Mouse (Mus musculus) midbrain, embryonic 13.5 days (tissue): ENCODE measurements at regions not wholly inside any gene's neighbourhood (a gene's known extent, or its start where the extent isn't known, plus 50 kb on each side); places are given as distances from the start of the nearest gene placed in this dataset.
"Not testable (repeated sequence)": the region's sequence is repeated elsewhere in the genome, so short reads cannot be mapped to it uniquely, and the experiment has no call there.

ENCODE experiments used
- ATAC-seq: fragments of 200-750 bp; cut with Nextera tagmentation; 2 replicates; pipeline ENCODE4 v1.8.0; 2017; ENCODE audit warnings: mild to moderate bottlenecking, moderate TSS enrichment, moderate library complexity
- H3K27ac ChIP-seq: fragments of 300-500 bp; sonication (generic); 2 replicates; pipeline ENCODE4 v1.5.1; 2015; ENCODE audit warnings: inconsistent platforms, mild to moderate bottlenecking, moderate library complexity
- H3K27me3 ChIP-seq: fragments of 300-500 bp; sonication (generic); 2 replicates; pipeline ENCODE4 v1.6.1; 2015; ENCODE audit warnings: mild to moderate bottlenecking, inconsistent platforms
- H3K36me3 ChIP-seq: fragments of 300-500 bp; sonication (generic); 2 replicates; pipeline ENCODE4 v1.6.1; 2015; ENCODE audit warnings: mild to moderate bottlenecking, inconsistent platforms
- H3K4me1 ChIP-seq: fragments of 300-500 bp; sonication (generic); replicated peaks from 2 replicates; pipeline ENCODE4 v1.6.1; 2015; ENCODE audit warnings: inconsistent platforms
- H3K4me2 ChIP-seq: fragments of 300-500 bp; sonication (generic); replicated peaks from 2 replicates; pipeline ENCODE4 v1.6.1; 2015; ENCODE audit warnings: moderate library complexity, mild to moderate bottlenecking, inconsistent platforms
- H3K4me3 ChIP-seq: fragments of 300-500 bp; sonication (generic); replicated peaks from 2 replicates; pipeline ENCODE4 v1.5.1; 2015; ENCODE audit warnings: mild to moderate bottlenecking, inconsistent platforms
- H3K9ac ChIP-seq: fragments of 300-500 bp; sonication (generic); replicated peaks from 2 replicates; pipeline ENCODE4 v1.6.1; 2015; ENCODE audit warnings: mild to moderate bottlenecking, inconsistent platforms
- H3K9me3 ChIP-seq: fragments of 300-500 bp; sonication (generic); 2 replicates; pipeline ENCODE4 v1.6.1; 2016; ENCODE audit warnings: mild to moderate bottlenecking, inconsistent platforms
- WGBS: fragments of 180-500 bp; shearing (Covaris S2); methylation state at CpG from one replicate; pipeline ENCODE4 v1.1.7; 2015; 5-methylcytosine and 5-hydroxymethylcytosine counted together

DNA sequence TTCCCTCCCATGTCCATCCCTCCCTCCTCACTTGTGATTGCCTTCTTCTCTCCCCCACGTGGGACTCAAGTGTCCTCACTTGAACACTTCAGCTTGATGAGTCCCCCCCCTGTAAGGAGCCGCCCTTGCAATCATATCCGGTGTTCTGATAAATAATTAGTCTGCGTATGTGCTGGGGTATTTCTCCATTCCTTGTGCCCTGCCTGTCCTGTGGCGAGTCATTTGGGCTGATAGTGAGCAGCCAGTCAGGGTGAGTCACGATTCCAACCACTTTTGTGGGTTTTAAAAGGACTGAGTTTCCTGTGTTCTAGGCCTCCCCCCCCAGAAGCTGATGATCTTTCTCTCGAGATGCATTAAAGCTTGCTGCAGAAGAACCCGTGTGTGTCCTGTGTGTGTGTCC is 820.9 kb downstream of the Kcnt2 start:
- WGBS: 88% methylated on average over 8 of the region's 8 CpGs
- ATAC-seq: not testable (repeated sequence)

DNA sequence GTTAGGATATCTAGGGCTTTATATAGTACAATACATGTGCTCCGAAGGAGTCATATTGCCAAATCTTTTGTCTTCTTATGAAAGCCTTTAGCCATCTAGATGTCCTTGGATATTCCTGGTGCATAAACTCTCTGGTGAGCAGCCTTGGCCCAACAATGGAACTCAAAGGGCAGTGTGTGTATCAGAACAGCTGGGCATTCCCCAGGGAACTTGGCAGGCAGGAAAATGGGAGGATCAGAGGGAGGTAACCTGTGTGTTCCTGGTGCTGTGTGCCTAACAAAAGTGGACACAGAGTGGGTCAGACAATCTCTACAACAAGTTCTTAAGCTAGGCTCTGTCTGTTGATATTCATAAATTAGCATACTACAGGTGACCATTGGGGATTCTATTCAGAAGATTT is 851.6 kb downstream of the Kcnt2 start:
- no peak overlapping the region for H3K4me3 ChIP-seq
- no peaks in the 10 kb centered on the region for H3K36me3 ChIP-seq
- no peak overlapping the region for H3K9ac ChIP-seq
- H3K27ac ChIP-seq: no peak overlapping the region
- H3K4me1 ChIP-seq: no peaks in the 10 kb centered on the region
- WGBS: 84% methylated on average over 1 of the region's 1 CpGs
- no peak for ATAC-seq
- no peaks in the 10 kb centered on the region for H3K27me3 ChIP-seq
- no peak overlapping the region for H3K4me2 ChIP-seq
- H3K9me3 ChIP-seq: no peaks in the 10 kb centered on the region

More for the DNA sequence above, 820.9 kb downstream of the Kcnt2 start:
- not testable (repeated sequence) for H3K27me3 ChIP-seq, H3K4me2 ChIP-seq, H3K36me3 ChIP-seq, H3K4me3 ChIP-seq, H3K27ac ChIP-seq, H3K9ac ChIP-seq, H3K9me3 ChIP-seq, H3K4me1 ChIP-seq

DNA sequence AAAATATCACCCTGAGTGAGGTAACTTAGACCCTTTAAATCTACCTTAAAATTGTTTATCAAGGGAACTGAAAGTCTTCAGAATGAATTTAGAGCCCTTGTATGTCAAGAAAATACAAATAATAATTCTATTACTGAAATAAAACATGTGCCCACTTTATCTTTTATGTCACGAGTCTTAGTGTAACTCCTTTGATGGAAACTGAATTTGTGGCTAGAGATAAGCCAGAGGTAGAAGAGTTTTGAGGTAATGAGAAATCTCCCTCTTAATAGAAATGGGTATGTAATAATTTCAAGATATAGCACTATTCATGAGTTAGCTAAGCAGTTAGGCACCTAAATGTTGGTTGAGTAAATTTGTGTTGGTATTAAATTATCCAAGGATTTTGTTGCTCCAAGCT is 856.6 kb downstream of the Kcnt2 start:
- H3K4me1 ChIP-seq: no peaks in the 10 kb centered on the region
- no peak overlapping the region for H3K27ac ChIP-seq
- H3K9me3 ChIP-seq: no peaks in the 10 kb centered on the region
- H3K9ac ChIP-seq: no peak overlapping the region
- ATAC-seq: no peak
- 85% methylated on average over 1 of the region's 1 CpGs for WGBS
- H3K27me3 ChIP-seq: no peaks in the 10 kb centered on the region
- no peaks in the 10 kb centered on the region for H3K36me3 ChIP-seq
- no peak overlapping the region for H3K4me2 ChIP-seq
- H3K4me3 ChIP-seq: no peak overlapping the region

DNA sequence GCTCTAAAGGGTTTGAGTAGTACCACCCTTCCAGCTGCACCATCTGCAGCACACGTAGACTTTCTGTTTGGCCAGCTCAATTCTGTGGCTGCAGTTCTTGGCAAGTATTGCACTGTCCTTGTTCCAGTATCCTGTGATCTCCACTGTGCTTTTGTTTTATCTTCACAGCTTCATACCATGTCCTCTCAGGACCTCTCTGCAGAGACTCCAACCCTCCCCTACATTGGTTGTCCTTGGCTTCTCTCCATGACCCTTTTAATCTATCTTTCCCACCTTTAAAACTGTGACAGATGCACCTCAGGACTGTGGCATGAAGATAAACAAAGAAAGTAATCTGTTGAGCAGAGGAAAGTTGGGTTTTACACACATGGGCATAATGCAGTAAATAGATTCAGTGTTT is 858.1 kb downstream of the Kcnt2 start:
- Histone ChIP-seq H3K27ac (no peak overlapping the region), H3K27me3 (no peaks in the 10 kb centered on the region), H3K4me2 (no peak overlapping the region), H3K36me3 (no peaks in the 10 kb centered on the region), H3K4me1 (no peaks in the 10 kb centered on the region), H3K9me3 (no peaks in the 10 kb centered on the region), H3K9ac (no peak overlapping the region), H3K4me3 (no peak overlapping the region)
- WGBS: 84% methylated on average over 1 of the region's 1 CpGs
- no peak for ATAC-seq

DNA sequence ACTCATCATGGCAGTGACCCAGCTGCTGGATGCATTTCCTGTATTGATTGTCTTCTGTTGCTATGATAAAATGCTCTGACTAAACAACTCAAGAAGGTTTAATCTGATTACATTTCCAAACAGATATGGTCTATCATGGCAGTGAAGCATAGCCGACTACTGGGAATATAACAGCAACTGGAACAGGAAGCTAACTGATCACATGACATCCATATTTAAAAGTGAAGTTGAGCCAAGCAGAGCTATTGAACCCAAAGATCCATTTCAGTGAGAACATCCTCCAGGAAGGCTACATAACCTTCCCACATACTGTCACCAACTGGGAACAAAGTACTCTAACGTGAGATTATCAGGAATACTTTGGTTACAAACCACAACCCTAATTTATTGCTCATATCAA is 858.7 kb downstream of the Kcnt2 start:
- H3K36me3 ChIP-seq: no peaks in the 10 kb centered on the region
- H3K9me3 ChIP-seq: no peaks in the 10 kb centered on the region
- 88% methylated on average over 2 of the region's 2 CpGs for WGBS
- H3K4me3 ChIP-seq: no peak overlapping the region
- no peaks in the 10 kb centered on the region for H3K27me3 ChIP-seq
- H3K4me2 ChIP-seq: no peak overlapping the region
- no peak overlapping the region for H3K9ac ChIP-seq
- ATAC-seq: no peak
- H3K27ac ChIP-seq: no peak overlapping the region
- no peaks in the 10 kb centered on the region for H3K4me1 ChIP-seq

DNA sequence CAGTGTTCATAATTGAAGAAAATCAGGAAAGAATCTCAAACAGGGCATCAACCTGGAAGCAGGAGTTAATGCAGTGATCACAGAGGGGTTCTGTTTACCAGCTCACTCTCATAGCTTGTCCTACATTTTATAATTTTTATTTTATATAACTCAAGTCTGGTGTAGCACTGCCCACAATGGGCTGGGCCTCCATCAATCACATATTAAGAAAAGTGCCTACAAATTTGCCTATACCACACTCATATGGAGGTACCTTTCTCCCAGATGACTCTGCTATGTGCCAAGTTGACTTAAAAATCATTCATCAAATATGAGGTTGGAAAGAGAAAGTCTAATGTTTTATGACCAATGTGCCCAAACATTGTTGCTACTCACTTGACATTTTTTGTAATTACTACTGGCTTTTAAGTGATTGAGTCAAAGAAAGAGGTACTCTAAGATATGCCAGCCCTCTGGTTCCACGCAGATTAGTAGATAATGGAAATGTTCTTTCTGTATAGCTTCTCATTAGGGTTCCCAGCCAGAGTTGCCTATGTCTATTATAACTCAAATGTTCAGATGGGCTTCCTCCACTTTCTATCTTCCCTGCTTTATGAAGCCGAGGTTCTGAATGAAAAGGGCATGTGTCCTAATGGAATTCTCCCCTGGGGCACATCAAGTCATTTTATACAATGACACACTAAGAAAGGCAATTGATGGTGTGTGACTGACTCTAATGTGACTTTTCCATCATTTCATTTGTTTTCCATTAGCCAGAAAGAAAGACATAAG is 891.0 kb downstream of the Kcnt2 start:
- H3K4me1 ChIP-seq: no peaks in the 10 kb centered on the region
- no peaks in the 10 kb centered on the region for H3K27me3 ChIP-seq
- no peak overlapping the region for H3K4me3 ChIP-seq
- no peak overlapping the region for H3K27ac ChIP-seq
- H3K36me3 ChIP-seq: no peaks in the 10 kb centered on the region
- WGBS: 33% methylated on average over 2 of the region's 2 CpGs
- H3K4me2 ChIP-seq: no peak overlapping the region
- no peak overlapping the region for H3K9ac ChIP-seq
- H3K9me3 ChIP-seq: no peaks in the 10 kb centered on the region
- ATAC-seq: no peak

DNA sequence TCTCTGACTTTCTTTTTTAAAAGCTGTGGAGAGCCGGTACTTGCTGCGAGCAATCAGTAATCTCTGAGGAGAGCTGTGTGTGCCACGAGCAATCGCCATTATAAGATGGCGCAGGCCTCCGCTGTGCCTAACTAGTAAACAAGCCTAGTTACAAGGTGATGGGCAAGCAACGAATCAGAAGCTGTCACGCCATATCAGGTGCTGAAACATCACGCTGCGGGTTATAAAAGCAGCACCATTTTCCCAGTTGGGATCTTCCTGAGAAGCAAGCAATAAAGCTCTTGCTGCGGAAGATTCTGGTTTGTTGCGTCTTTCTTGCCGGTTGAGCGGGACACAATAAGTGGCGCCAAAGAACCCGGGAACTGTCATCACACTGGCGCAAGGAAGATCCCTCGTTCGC is 894.2 kb downstream of the Kcnt2 start:
- H3K9ac ChIP-seq, H3K27me3 ChIP-seq, H3K4me1 ChIP-seq, H3K27ac ChIP-seq, H3K36me3 ChIP-seq, H3K4me3 ChIP-seq, ATAC-seq, H3K9me3 ChIP-seq, H3K4me2 ChIP-seq: not testable (repeated sequence)
- 94% methylated on average over 19 of the region's 19 CpGs for WGBS

DNA sequence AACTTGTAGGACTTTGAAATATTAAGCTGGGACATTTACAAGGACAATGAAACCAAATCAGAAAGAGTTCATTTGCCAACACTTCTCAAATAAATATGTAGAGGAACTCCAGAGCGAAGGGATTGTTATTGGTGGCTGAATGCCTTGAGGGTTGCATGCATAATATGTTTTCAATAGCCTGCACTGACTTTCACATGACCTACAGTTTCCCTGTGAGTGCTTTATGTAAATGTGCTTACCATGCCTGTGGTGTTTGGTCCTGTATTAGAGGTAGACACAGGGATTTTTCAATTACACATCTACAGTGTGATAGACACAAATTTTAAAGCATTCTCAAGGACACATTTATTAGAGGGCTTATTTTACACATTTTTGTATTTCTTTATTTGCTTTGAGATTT is 899.8 kb downstream of the Kcnt2 start:
- Histone ChIP-seq H3K4me2 (no peak overlapping the region), H3K4me1 (no peaks in the 10 kb centered on the region), H3K27ac (no peak overlapping the region), H3K27me3 (no peaks in the 10 kb centered on the region), H3K9ac (no peak overlapping the region), H3K36me3 (no peaks in the 10 kb centered on the region), H3K4me3 (no peak overlapping the region), H3K9me3 (no peaks in the 10 kb centered on the region)
- peak; percentile 78; the same call in 1 of the 2 replicates for ATAC-seq
- WGBS: 34% methylated on average over 1 of the region's 1 CpGs

DNA sequence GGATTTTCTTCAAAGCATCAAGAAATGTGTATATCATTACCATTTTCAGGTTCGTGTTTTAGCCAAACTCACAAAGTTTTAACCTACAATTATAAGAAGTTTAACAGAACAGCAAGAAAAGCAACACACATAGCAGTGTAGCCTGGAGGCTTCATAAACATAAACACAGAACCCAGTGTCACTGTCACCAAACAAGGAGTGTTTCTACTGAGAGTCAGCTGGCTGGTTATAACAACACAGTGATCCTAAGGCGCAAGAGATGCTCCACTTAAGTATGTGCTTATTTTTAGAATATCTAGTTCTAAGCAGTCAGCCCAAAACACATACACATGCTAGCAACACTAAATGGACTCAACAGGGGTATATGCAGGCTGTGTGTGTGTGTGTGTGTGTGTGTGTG is 903.9 kb downstream of the Kcnt2 start:
- 85% methylated on average over 2 of the region's 2 CpGs for WGBS
- H3K4me3 ChIP-seq: no peak overlapping the region
- ATAC-seq: no peak
- H3K9me3 ChIP-seq: no peaks in the 10 kb centered on the region
- no peak overlapping the region for H3K9ac ChIP-seq
- H3K4me1 ChIP-seq: no peaks in the 10 kb centered on the region
- no peak overlapping the region for H3K27ac ChIP-seq
- no peaks in the 10 kb centered on the region for H3K27me3 ChIP-seq
- no peaks in the 10 kb centered on the region for H3K36me3 ChIP-seq
- no peak overlapping the region for H3K4me2 ChIP-seq

DNA sequence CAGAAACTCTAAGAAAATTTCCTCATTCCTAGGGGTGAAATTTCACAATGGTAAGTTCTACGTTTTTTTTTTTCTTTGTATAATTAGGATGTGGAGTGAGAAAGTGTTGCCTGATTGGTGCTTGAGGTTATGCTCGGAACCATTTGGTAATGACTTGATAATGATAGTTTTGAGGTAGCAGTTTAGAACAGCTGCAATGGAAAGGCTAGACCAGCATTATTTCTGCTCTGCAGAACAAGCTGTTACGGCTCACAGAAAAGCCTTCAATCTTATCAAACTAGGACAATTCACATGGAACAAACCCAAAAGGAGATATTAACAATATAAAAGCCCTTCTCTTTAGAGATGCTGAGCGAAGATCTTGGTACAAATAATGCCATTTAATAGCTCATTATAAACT is 908.6 kb downstream of the Kcnt2 start:
- Histone ChIP-seq H3K36me3 (no peaks in the 10 kb centered on the region), H3K4me2 (no peak overlapping the region), H3K4me1 (no peaks in the 10 kb centered on the region), H3K9me3 (no peaks in the 10 kb centered on the region), H3K27me3 (no peaks in the 10 kb centered on the region), H3K27ac (no peak overlapping the region), H3K4me3 (no peak overlapping the region), H3K9ac (no peak overlapping the region)
- no peak for ATAC-seq
- WGBS: 72% methylated on average over 4 of the region's 4 CpGs

DNA sequence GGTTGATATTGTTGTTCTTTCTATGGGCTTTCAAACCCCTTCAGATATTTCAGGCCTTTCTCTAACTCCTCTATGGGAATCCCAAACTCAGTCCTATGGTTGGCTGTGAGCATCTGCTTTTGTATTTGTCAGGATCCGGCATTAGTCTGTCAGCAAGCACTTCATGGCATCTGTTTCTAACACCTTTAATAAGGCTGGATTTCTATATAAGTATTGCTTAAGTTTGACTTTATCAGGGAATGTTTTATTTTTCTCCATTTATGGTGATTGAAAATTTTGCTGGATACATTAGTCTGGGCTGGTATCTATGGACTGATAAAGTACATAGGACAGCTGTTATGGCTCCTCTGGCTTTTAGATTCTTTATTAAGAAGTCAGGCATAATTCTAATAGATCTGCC is 915.8 kb downstream of the Kcnt2 start:
- H3K4me2 ChIP-seq: no peak overlapping the region
- no peaks in the 10 kb centered on the region for H3K27me3 ChIP-seq
- no peaks in the 10 kb centered on the region for H3K36me3 ChIP-seq
- no peak for ATAC-seq
- no peak overlapping the region for H3K27ac ChIP-seq
- no peak overlapping the region for H3K9ac ChIP-seq
- H3K4me1 ChIP-seq: no peaks in the 10 kb centered on the region
- H3K4me3 ChIP-seq: no peak overlapping the region
- WGBS: 86% methylated on average over 1 of the region's 1 CpGs
- no peaks in the 10 kb centered on the region for H3K9me3 ChIP-seq
